Mouse (Mus musculus) G1E (cell line): ENCODE results near the gene Tulp1.

ENCODE experiments used
- CTCF ChIP-seq: IDR thresholded peaks from 2 replicates; pipeline ENCODE4 v1.5.1; 2012; ENCODE audit warnings: low read depth, low read length, inconsistent platforms, mixed read lengths
- GATA1 ChIP-seq: IDR thresholded peaks from 2 replicates; pipeline ENCODE4 v1.6.1; 2012; ENCODE audit warnings: borderline replicate concordance, low read length, inconsistent platforms, mixed read lengths
- TAL1 ChIP-seq: conservative IDR thresholded peaks from 2 replicates; pipeline ENCODE4 v1.6.1; 2012; ENCODE audit warnings: low read depth, low read length, inconsistent platforms, mixed read lengths

DNA sequence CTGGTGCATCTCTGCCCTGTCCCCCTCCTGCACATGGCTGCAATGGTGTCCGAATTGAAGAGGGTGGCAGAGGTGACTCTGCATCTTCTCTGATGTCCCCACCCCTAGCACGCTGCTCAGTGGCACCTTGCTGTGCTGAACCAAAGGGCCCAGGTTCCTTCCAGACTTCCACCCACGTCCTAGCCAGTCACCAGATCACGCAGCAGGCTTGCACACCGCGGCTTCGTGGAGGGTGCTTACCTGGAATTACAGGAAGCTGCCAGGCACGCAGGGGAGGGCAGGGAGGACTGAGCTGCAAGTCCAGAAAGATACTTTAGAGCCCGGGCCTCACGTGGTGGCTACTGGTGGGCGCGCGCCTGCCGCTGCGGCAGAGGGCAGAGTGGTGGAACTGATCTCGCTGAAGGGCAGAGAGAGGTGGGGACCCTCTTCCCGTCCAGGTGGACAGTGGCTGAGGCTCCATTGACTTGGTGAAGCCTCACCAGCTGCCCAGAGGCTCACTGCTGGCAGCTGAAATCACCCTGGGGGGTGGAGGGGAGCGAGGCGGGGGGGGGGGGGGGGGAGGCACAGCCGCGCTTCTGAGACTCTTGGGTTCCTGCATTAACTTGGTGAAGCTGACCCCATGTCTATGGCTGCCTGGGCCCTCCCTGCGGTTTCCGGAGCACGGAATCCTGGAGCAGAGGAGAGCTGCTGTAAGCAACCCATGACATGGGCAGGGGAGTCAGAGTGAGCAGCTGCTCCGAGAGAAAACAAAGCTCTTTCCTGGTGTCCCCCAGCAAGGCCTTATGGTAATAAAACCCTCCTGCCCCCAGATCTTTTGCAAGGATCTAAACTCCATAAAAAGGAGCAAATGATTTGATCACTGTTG lies 26.8 kb upstream of the Tulp1 start:
- no peak for TF ChIP-seq TAL1
- TF ChIP-seq CTCF = no peak
- no peak for TF ChIP-seq GATA1
